Mouse (Mus musculus) CH12.LX (cell line): ENCODE measurements around the gene Ghdc.

Experiments used
- CTCF ChIP-seq, 2 experiments: IDR thresholded peaks in 1 of 2; conservative IDR thresholded peaks in 1 of 2; 2 replicates each; pipeline ENCODE4 v1.5.1; 2011 to 2012; ENCODE audit warnings: low read depth in 2 of 2, low read length in 2 of 2, improper control_type of control experiment in 1 of 2, inconsistent platforms in 1 of 2, mild to moderate bottlenecking in 1 of 2, moderate library complexity in 1 of 2
- EP300 ChIP-seq: IDR thresholded peaks from 2 replicates; pipeline ENCODE4 v1.6.1; 2011; ENCODE audit warnings: low read length, improper control_type of control experiment
- HCFC1 ChIP-seq: IDR thresholded peaks from 2 replicates; pipeline ENCODE4 v1.6.1; 2012; ENCODE audit warnings: low read depth, mild to moderate bottlenecking, inconsistent platforms, low read length, improper control_type of control experiment
- JUND ChIP-seq: conservative IDR thresholded peaks from 2 replicates; pipeline ENCODE4 v1.6.1; 2011; ENCODE audit warnings: low read depth, low read length, improper control_type of control experiment
- KAT2A ChIP-seq: IDR thresholded peaks from 2 replicates; pipeline ENCODE4 v1.6.1; 2012; ENCODE audit warnings: low read length, improper control_type of control experiment, inconsistent platforms; ENCODE audit not compliant: insufficient replicate concordance
- POLR2A ChIP-seq: IDR thresholded peaks from 2 replicates; pipeline ENCODE4 v1.6.1; 2011; ENCODE audit warnings: low read depth, mild to moderate bottlenecking, improper control_type of control experiment, low read length
- POLR2AphosphoS2 ChIP-seq: IDR thresholded peaks from 2 replicates; pipeline ENCODE4 v1.6.1; 2011; ENCODE audit warnings: low read depth, low read length, improper control_type of control experiment
- SIN3A ChIP-seq: IDR thresholded peaks from 2 replicates; pipeline ENCODE4 v1.6.1; 2012; ENCODE audit warnings: low read length, improper control_type of control experiment, inconsistent platforms
- SMC3 ChIP-seq: IDR thresholded peaks from 2 replicates; pipeline ENCODE4 v1.6.1; 2011; ENCODE audit warnings: low read depth, low read length, improper control_type of control experiment
- USF2 ChIP-seq: conservative IDR thresholded peaks from 2 replicates; pipeline ENCODE4 v1.6.1; 2011; ENCODE audit warnings: low read depth, low read length, improper control_type of control experiment

DNA sequence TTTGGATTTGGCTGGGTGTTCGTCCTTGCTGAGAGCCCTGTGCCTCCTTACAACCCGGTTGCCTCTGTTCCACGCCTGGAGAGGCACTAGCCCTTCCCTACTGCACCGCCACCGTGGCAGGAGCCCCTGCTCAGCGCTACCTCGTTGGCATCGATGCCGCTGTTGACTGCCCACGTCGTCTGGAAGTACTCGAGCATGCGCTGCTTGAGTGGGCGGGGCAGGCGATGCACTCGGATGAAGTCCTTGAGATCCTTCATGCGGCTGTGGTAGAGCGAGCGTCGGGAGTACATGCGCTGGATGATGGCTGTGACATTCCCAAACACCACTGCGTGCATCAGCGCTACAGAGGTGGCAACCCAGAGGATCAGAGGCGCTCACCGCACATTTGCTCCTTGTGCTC is 21.3 kb downstream of the Ghdc start:
- TF ChIP-seq SMC3 (no peak), POLR2A (no peak), KAT2A (no peak), CTCF (conservative IDR thresholded peaks at IDR 0.05 in 1 of 2, IDR thresholded peaks at IDR 0.05 in 1 of 2; ENCODE audit: low read depth in 2 of 2, low read length in 2 of 2) (no peak), JUND (no peak), USF2 (no peak), HCFC1 (no peak), POLR2AphosphoS2 (no peak), EP300 (no peak), SIN3A (no peak)
